Mouse (Mus musculus) B cell, adult 2 months (primary cell): ENCODE data around the gene Rab14.

ENCODE experiments used
- DNase-seq, 2 experiments: peaks; one replicate each; pipeline ENCODE4 v3.0.0; 2022

Gene Rab14

GRCm38 (mm10) chr2:35200898-35201668, at the start of gene Rab14:
Rab14 (minus strand) TSS chr2:35201120.
- DNase-seq, result peak; percentile 99 to 100

GRCm38 (mm10) chr2:35247763-35248162, 46.8 kb upstream of the Rab14 start:
- DNase-seq, result no peak

GRCm38 (mm10) chr2:35244241-35244640, 43.3 kb upstream of the Rab14 start:
- no peak for DNase-seq

- no peak for DNase-seq
These were observed 34.1 kb upstream of the Rab14 start for GRCm38 (mm10) chr2:35235021-35235420.

- no peak for DNase-seq
These were observed 33.0 kb upstream of the Rab14 start for GRCm38 (mm10) chr2:35233898-35234297.

DNA sequence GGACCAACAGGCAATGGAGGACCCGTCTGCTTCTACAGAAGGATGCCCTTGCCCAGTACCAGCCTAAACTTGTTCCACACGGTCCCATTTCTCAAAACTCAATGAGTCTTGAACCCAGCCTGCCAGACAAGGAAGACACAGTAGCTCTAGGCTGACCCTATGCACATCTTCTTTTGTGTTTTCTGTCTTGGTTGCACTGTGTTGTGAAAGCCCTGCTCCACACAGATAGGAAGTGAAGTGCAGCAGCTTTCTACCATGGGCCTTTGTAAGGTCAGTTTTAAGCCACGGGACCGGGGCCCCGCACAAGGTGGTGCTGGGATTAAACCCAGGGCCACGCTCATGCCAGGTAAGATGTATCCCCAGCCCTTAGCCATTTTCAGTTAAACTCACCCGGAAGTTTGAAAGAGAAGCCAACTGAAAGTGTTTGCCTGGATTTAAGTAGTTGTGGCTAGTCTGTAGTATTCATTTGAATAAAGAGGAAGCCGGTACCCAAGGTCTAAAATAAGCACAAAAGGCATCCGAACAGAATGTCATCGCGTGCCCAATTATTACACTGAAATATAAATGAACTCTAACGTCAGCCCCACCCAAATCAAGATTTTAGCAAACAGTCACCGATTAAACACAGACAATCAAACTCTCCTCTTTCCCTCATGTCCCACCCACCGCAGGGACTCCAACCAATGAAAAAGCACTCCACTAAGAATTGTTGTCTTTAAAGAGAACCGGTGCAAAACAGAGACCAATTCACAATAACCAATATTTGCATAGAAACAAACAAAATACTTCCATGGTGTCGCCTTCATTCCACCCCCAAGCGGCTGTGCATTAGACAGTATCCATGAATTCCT, 31.9 kb upstream of the Rab14 start:
- peak; percentile 33 to 37 for DNase-seq

DNA sequence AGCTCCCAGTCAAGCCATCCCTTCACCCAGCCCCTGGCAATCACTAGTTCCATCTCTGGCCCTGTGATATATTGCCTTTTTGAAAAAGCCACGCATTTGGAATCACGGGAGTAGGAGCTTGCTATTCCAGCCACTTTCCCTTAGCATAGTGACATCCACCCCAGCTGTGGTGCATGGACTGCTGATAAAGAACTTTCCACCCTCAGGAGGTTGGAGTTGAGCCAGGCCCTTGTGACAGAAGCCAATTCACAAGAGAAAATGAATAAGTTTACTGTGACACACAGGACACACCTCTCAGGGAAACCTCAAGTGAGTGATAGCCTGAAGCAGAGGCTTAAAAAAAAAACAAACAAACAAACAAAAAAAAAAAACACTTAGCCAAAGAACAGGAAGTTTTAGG, 31.0 kb upstream of the Rab14 start:
- no peak for DNase-seq

GRCm38 (mm10) chr2:35230215-35230614, 29.3 kb upstream of the Rab14 start:
- no peak for DNase-seq

DNA sequence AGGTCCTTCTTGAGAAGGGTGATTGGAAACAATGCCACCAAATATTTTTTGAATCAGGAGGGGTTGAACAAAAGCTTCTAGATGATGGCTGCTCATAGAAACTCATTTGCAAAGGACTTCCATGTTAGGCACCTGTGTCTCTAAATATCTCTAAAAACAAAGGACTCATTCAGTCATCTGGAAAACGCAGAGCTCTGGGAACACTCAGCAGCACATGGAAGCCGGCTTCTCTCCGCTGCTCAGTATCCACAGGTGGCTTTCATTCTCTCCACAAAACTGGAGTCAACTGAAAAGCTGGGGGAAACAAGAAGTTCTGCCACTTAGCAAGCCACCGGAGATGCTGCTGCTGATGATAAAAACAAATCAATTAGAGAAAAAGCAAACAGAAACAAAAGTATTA, 27.2 kb upstream of the Rab14 start:
- DNase-seq, result no peak

DNA sequence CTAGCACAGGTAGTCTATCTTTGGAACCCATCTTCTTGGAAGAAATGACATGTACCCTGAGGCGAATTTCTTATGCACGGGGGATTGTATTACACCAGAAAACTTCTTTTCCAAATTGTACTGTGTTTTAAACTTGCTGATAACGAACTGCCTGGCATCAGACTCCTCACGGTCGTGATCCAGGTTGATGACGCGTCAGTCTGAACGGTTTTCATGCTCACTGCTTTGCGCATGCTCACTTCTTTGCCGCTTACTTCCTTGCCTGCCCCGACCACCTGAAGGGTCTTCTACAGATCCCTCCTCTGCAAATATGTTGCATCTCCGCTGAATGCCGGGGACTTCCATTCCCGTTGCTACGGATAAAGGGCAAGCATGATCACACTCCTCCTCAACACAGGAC, 23.4 kb upstream of the Rab14 start:
- no peak for DNase-seq

DNA sequence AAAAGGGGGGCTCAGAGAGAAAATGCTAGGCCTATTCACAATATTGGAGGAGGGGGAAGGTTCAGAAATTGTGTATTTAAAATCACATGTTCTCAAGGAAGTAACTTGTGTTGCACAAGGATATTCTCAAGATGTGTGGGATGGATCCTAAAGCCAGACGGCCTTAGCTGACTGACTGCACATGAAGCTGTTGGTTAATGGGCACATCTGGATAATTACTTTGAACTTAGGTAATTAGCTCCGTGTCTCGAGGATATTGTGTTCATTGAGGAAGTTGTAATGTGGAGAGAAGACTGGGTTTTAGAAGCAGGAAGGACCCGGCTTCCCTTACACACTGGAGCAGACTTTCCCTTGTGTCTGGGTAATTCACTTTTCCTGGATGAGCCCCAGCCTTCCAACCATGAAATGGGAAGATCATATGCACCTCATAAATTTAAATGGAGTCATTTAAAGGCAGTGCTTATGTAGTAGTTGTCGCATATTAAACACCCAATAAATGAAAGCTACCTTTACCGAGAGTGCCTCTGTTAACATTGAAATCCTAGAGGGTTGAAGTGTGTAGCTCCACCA, 22.0 kb upstream of the Rab14 start:
- DNase-seq, result no peak

DNA sequence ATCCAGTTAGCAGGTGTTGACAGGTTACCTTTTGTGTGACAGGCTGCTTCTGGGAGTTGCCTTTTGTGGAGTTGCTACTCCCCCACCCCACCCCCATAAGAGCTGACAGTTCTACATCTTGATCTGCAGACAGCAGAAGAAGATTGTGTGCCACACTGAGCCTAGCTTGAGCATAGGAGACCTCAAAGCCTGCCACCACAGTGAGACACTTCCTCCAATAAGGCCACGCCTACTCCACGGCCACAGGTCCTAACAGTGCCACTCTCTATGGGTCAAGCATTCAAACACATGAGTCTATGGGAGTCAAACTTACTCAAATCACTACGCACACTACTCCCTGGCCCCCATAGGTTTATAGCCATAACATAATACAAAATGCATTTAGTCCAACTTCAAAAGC, 17.8 kb upstream of the Rab14 start:
- DNase-seq, result no peak

DNA sequence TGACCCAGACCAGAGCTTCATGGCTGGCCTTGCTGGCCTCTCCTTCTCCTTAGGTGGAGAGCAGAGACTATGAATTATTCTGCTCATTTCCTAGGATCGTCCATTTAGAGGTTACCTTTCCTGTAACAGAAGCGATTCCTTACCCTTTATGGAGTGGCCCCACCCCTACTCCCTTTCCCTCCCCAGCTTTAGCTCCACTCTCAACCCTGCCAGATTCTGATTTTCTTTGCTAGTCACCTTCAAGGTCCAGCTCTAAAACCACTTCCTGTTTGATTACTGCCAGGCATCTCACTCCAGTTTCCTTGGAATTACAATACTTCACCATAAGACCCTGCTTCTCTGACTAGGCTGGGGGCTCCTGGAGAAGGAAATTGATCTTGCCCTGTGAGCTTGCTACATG, 15.8 kb upstream of the Rab14 start:
- DNase-seq, result no peak

DNA sequence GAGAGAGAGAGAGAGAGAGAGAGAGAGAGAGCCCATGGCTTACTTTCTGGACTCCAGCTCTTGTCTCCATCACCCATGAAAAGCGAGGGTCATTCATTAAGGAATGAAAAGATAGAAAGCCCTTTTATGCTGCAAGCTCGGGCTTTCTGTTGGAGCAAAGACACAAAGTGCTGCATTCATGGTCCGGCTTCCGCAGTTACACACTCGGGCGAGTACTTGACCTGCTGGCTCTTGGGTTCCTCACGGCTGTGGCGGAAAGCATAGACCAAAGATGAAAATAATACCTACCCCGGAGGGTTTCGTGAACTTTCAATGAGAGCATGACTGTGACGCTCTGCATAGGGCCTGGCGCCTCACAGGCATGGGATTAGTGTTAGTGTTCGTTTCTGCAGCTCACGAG, 14.4 kb upstream of the Rab14 start:
- DNase-seq, result no peak

GRCm38 (mm10) chr2:35214881-35215358, 14.0 kb upstream of the Rab14 start:
- peak; percentile 86 to 87 for DNase-seq

DNA sequence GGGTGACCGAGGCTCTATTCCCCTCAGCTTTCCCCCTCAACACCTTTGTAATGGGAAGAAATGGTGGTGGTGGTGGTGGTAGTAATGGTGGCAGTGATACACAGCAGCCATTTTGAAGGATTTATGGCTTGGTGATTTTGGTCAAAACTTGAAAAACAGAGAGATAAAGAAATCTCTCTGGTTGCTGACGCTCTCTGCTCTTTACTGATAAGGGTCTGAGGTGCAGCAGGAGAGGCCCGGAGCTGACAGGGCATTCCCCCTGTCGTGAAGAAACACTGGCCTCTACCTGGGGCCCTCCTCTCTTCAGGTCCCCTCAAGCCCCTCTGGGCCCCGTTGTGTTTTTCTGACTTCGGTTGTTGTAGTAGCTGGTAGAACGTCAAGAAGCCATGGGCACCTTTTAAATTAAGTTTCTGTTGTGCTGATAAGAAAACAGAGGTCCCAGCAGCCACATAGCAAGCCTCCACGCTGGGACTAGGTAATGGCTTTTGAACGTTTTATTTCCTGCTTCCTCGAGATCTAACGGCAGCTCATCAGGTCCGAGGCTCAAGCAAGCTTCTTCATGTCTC, 12.5 kb upstream of the Rab14 start:
- no peak for DNase-seq

DNA sequence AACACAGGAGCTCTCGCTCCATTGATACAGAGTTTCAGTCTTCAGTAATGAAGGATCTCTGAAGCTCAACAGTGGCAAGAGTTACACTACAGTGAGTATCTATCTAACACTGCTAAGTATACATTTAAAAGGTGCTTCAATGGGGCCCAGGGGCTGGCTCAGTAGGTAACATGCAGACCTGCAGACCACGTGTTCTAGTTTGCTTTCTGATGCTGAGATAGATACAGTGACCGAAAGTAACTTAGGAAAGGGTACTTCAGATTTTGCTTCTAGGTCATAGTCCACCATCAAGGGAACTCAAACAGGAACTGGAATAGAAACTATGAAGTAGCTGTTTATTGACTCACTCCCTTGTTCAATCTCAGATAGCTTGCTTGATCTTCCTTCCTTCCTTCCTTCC, 10.8 kb upstream of the Rab14 start:
- DNase-seq, result no peak

DNA sequence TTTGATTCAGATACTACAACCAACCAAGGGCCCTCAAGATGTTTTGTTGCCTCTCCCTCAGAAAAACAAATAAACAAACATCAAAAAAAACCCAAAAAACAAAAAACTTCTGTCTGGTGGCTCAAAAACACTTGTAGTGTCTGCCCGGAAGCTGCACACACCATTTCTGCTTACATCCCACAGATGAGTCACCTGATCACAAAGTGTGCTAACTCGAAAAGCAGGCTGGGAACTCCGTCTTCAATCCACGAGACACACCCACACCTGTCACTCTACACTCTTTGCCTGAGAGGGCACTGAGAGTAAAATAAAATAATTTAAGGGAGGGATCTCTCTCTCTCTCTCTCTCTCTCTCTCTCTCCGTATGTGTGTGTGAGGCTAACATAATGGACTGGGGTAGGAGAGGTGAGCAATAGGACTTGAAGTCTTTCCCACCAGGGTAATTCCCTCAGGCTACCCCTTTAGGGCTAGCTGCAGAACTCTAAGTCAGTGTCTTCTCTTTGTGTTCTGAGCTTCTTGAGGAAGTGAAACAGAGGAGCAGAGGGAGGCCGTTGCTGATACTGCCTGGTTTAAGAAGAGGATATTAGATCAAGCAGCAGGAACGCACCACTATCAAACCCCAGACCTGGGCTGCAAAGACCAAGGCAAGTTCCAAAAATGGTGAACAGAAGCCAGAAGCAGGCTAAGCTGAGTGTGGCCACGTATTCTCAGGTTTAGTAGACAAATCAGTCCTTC, 8.2 kb upstream of the Rab14 start:
- peak; percentile 60 to 70 for DNase-seq

GRCm38 (mm10) chr2:35208054-35208453, 7.1 kb upstream of the Rab14 start:
- no peak for DNase-seq

GRCm38 (mm10) chr2:35206761-35207160, 5.8 kb upstream of the Rab14 start:
- no peak for DNase-seq

- no peak for DNase-seq
These were observed 2.8 kb upstream of the Rab14 start for GRCm38 (mm10) chr2:35203729-35204128.
